Mouse (Mus musculus): Measurements from ENCODE around the gene Lsm7.

GRCm38 (mm10) chr10:80841685-80842084 is 13.3 kb downstream of the Lsm7 start:
- TF ChIP-seq POLR2A (IDR thresholded peaks at IDR 0.05; ENCODE audit: control insufficient read depth, extremely low read depth, insufficient read depth, low read length, poor library complexity) (no peak), CTCF (IDR thresholded peaks at IDR 0.05; ENCODE audit: borderline replicate concordance, control insufficient read depth, extremely low read depth, insufficient read depth, low read length, poor library complexity) (no peak)
